Mouse (Mus musculus) lung, postnatal 25 days (tissue): ENCODE measurements around the gene Hspa1b.

ENCODE experiments used
- DNase-seq: peaks from one replicate; pipeline ENCODE4 v3.0.0; 2022; ENCODE audit warnings: low spot score

The Hspa1b gene

GRCm38 (mm10) chr17:34928841-34929240, 30.2 kb downstream of the Hspa1b start:
- DNase-seq = no peak

GRCm38 (mm10) chr17:34927306-34928019, 31.6 kb downstream of the Hspa1b start:
- DNase-seq = no peak

- no peak for DNase-seq
Measured at GRCm38 (mm10) chr17:34924258-34924657, 34.8 kb downstream of the Hspa1b start.

- DNase-seq = no peak
Measured at GRCm38 (mm10) chr17:34922939-34923338, 36.1 kb downstream of the Hspa1b start.

GRCm38 (mm10) chr17:34917188-34917587, 41.9 kb downstream of the Hspa1b start:
- no peak for DNase-seq

GRCm38 (mm10) chr17:34916316-34916715, 42.7 kb downstream of the Hspa1b start:
- DNase-seq = no peak

- DNase-seq = no peak
Measured at GRCm38 (mm10) chr17:34915410-34915831, 43.6 kb downstream of the Hspa1b start.

- DNase-seq = no peak
Measured at GRCm38 (mm10) chr17:34913930-34914665, 44.9 kb downstream of the Hspa1b start, which contains the start of gene Slc44a4. Gene Slc44a4, plus strand, starts transcription at chr17:34914466.

GRCm38 (mm10) chr17:34911945-34912351, 47.1 kb downstream of the Hspa1b start:
- DNase-seq = peak; percentile 81

GRCm38 (mm10) chr17:34910982-34911381, 48.1 kb downstream of the Hspa1b start:
- no peak for DNase-seq
